Mouse (Mus musculus): ENCODE measurements around the gene Rdh7. TPM values are rescaled to one million over a fixed set of nuclear protein-coding genes. Genes with fewer than 3 reads are reported as not detected.

Gene Rdh7
- polyA plus RNA-seq, 1 experiment from 2014 or later, result not detected

DNA sequence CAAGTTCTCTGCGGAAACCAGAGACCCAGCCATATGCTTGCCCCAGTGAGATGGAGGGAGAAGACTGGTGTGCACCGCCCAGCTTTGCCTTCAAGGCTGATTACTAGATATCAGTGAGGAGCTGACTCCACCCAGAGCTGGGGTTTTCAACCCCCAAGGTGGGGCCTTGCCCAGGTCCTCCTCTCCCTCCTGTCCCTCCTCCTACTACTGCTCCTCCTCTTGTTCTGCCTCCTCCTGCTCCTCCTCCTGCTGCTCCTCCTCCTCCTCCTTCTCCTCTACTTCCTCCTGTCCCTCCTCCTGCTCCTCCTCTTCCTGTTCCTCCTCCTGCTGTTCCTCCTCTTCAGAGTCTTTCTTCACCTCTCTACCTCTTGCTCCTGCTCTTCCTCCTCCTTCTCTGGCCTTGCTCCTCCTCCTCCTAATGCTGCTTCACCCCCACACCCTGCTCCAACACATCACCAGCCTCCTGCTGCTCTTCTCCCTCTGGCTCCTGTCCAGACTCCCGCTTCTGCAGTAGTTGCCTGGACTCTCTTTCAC, 9.4 kb downstream of the Rdh7 start:
- H3K4me3 ChIP-seq (replicated peaks; ENCODE audit: low read depth, low read length), result no peak overlapping the region
- H3K9ac ChIP-seq (replicated peaks; ENCODE audit: low read length), result no peak overlapping the region
- H3K9me3 ChIP-seq (ENCODE audit: control insufficient read depth, low read length), result no peaks in the 10 kb centered on the region
- H3K27ac ChIP-seq (replicated peaks; ENCODE audit: low read depth, low read length), result no peak overlapping the region
- no peaks in the 10 kb centered on the region for H3K27me3 ChIP-seq (ENCODE audit: control insufficient read depth, insufficient read depth, low read length)
- H3K4me2 ChIP-seq (ENCODE audit: low read length), result no peak overlapping the region
- no peaks in the 10 kb centered on the region for H3K36me3 ChIP-seq (ENCODE audit: control insufficient read depth, insufficient read depth, low read length)
- no peak for DNase-seq
- 83% methylated on average over 3 of the region's 3 CpGs for WGBS
- H3K4me1 ChIP-seq (ENCODE audit: control insufficient read depth, insufficient read depth, low read length), result no peaks in the 10 kb centered on the region
- no peak for ATAC-seq (ENCODE audit: low FRiP score, low TSS enrichment)

DNA sequence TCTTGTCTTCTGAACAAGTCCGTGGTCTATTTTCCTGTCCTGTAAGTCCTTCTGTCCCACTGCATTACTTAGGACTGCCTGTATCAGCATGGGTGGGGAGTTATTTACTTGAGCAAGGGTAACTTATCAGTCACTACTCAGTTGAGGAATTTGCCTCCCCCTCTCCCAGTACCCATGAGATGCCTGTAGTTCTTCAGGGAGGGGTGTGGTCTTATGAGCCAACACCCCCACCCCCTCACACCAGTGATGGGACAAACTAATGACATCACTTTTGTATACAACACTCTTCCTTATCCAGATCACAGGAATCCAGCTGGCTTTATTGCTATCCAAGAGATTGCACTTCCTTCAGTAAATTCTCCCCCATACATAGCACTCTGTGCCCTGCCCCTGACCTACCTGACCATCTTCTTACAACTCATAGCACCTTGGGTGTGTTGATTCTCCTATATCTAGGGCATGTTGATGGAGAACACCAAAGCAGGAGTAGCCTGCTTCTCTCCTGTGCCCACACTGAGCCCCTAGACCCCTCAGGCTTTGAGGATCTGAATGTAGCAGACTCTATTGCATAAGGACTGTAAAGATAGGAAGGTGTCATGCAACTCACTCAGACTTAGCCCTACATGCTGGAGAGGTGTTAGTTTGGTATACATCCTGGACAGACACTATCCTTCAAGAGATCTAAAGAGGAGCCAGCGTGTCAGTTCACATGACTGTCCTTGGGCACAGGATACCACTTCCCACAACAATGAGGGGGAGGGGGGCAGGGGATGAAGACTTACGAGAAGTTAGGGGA, 10.2 kb downstream of the Rdh7 start:
- DNase-seq (no peak), ATAC-seq (ENCODE audit: low FRiP score, low TSS enrichment) (no peak)
- Histone ChIP-seq H3K9me3 (ENCODE audit: control insufficient read depth, low read length) (no peaks in the 10 kb centered on the region), H3K27ac (replicated peaks; ENCODE audit: low read depth, low read length) (no peak overlapping the region), H3K4me1 (ENCODE audit: control insufficient read depth, insufficient read depth, low read length) (no peaks in the 10 kb centered on the region), H3K9ac (replicated peaks; ENCODE audit: low read length) (no peak overlapping the region), H3K27me3 (ENCODE audit: control insufficient read depth, insufficient read depth, low read length) (no peaks in the 10 kb centered on the region), H3K36me3 (ENCODE audit: control insufficient read depth, insufficient read depth, low read length) (no peaks in the 10 kb centered on the region), H3K4me3 (replicated peaks; ENCODE audit: low read depth, low read length) (no peak overlapping the region), H3K4me2 (ENCODE audit: low read length) (no peak overlapping the region)
- WGBS, result 86% methylated on average over 3 of the region's 3 CpGs

DNA sequence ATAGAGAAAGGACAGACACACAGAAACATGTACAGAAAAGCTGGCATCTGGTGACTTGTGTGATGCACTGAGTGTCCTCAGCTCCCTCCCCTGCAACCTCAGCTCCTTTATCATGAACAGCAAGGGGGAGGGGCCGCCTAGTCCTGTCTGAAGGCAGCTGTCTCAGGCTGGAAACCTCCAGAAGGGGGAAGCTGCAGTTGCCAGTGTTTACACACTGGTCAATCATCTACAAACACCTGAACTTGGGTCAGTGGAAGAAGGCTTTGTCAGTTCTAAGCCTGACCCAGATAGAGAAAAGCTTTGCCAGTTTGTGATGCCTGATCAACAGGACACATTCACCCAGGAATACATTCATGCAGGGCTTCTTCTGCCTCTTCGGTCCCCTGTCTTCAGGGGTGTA, 10.9 kb downstream of the Rdh7 start:
- WGBS, result 63% methylated on average over 2 of the region's 2 CpGs
- Histone ChIP-seq H3K4me3 (replicated peaks; ENCODE audit: low read depth, low read length) (no peak overlapping the region), H3K36me3 (ENCODE audit: control insufficient read depth, insufficient read depth, low read length) (no peaks in the 10 kb centered on the region), H3K4me1 (ENCODE audit: control insufficient read depth, insufficient read depth, low read length) (no peaks in the 10 kb centered on the region), H3K4me2 (ENCODE audit: low read length) (no peak overlapping the region), H3K9me3 (ENCODE audit: control insufficient read depth, low read length) (no peaks in the 10 kb centered on the region), H3K27me3 (ENCODE audit: control insufficient read depth, insufficient read depth, low read length) (no peaks in the 10 kb centered on the region), H3K27ac (replicated peaks; ENCODE audit: low read depth, low read length) (no peak overlapping the region), H3K9ac (replicated peaks; ENCODE audit: low read length) (no peak overlapping the region)
- DNase-seq, result no peak
- ATAC-seq (ENCODE audit: low FRiP score, low TSS enrichment), result no peak

DNA sequence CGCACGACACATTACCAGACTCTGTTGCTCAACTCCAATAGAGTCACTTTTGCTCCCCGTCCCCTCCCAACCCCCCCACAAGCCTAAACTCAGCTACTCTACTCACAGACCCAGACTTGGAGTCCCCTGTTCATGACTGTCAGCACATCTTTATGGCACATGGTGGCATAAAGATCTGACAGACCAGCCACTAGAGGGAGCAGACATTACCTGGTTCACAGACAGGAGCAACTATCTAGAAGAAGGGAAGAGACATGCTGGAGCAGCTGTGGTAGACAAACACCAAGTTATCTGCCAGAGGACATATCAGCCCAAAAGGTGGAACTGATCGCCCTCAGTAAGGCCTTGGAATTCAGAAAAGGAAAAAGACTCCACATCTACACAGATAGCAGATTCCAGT, 16.1 kb downstream of the Rdh7 start:
- Histone ChIP-seq H3K9me3 (ENCODE audit: control insufficient read depth, low read length) (no peaks in the 10 kb centered on the region), H3K4me2 (ENCODE audit: low read length) (no peak overlapping the region), H3K9ac (replicated peaks; ENCODE audit: low read length) (no peak overlapping the region), H3K27ac (replicated peaks; ENCODE audit: low read depth, low read length) (no peak overlapping the region), H3K36me3 (ENCODE audit: control insufficient read depth, insufficient read depth, low read length) (no peaks in the 10 kb centered on the region), H3K4me1 (ENCODE audit: control insufficient read depth, insufficient read depth, low read length) (no peaks in the 10 kb centered on the region), H3K27me3 (ENCODE audit: control insufficient read depth, insufficient read depth, low read length) (no peaks in the 10 kb centered on the region), H3K4me3 (replicated peaks; ENCODE audit: low read depth, low read length) (no peak overlapping the region)
- ATAC-seq (ENCODE audit: low FRiP score, low TSS enrichment) (no peak), DNase-seq (peak; percentile 8)
- WGBS, result 73% methylated on average over 4 of the region's 4 CpGs

DNA sequence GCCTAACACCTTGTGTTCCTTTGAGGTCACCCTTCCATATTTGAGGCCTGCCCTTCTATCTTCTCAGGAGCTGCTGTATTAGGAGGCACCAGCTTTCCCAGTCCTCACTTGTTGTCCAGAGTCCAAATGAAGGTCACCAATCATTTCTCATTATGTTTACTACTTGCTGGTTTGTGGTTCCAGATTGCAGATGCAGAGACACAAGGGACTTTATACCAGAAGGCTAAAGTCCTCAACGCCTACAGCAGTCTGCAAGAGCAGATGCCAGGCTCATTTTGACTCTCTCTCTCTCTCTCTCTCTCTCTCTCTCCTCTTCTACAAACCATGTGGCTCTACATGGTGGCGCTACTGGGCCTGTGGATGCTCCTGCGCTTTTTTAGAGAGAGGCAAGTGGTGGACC, 22.4 kb downstream of the Rdh7 start, which contains the start of gene Rdh16f2:
Gene Rdh16f2, plus strand, starts transcription at position 243 of the 400 bp plus-strand sequence.
- Histone ChIP-seq H3K4me2 (ENCODE audit: low read length) (no peak within 1 kb of the TSS), H3K27ac (replicated peaks; ENCODE audit: low read depth, low read length) (no peak within 1 kb of the TSS), H3K9ac (replicated peaks; ENCODE audit: low read length) (no peak within 1 kb of the TSS), H3K27me3 (ENCODE audit: control insufficient read depth, insufficient read depth, low read length) (no peaks in the 10 kb centered on the region), H3K9me3 (ENCODE audit: control insufficient read depth, low read length) (no peaks in the 10 kb centered on the region), H3K36me3 (ENCODE audit: control insufficient read depth, insufficient read depth, low read length) (no peaks in the 10 kb centered on the region), H3K4me3 (replicated peaks; ENCODE audit: low read depth, low read length) (no peak within 1 kb of the TSS), H3K4me1 (ENCODE audit: control insufficient read depth, insufficient read depth, low read length) (no peaks in the 10 kb centered on the region)
- no peak for ATAC-seq (ENCODE audit: low FRiP score, low TSS enrichment)
- 80% methylated on average over 3 of the region's 3 CpGs for WGBS
- no peak for DNase-seq

DNA sequence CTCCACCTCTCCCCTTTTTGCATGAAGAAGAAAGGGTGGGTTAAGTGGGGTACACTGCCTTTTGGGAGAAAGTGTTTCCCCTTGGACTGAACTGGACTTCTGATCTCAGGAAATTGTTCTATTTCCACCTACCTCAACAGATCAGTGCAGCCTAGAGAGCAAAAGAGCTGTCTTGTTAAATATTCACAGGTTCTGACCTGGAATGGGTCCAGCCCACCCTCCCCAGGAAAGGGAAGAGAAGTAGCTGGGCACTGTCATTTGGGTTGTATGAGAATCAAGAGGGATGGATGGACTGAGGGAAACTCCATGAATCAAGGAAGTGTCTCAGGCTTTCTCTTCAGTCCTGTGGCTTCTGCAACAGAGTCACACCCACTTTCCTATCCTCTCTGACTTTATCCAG, 23.7 kb downstream of the Rdh7 start:
- H3K36me3 ChIP-seq (ENCODE audit: control insufficient read depth, insufficient read depth, low read length), result no peaks in the 10 kb centered on the region
- no peaks in the 10 kb centered on the region for H3K4me1 ChIP-seq (ENCODE audit: control insufficient read depth, insufficient read depth, low read length)
- no peak overlapping the region for H3K4me2 ChIP-seq (ENCODE audit: low read length)
- H3K9me3 ChIP-seq (ENCODE audit: control insufficient read depth, low read length), result no peaks in the 10 kb centered on the region
- ATAC-seq (ENCODE audit: low FRiP score, low TSS enrichment), result no peak
- H3K27ac ChIP-seq (replicated peaks; ENCODE audit: low read depth, low read length), result no peak overlapping the region
- H3K27me3 ChIP-seq (ENCODE audit: control insufficient read depth, insufficient read depth, low read length), result no peaks in the 10 kb centered on the region
- no peak overlapping the region for H3K4me3 ChIP-seq (replicated peaks; ENCODE audit: low read depth, low read length)
- H3K9ac ChIP-seq (replicated peaks; ENCODE audit: low read length), result no peak overlapping the region
- DNase-seq, result no peak

DNA sequence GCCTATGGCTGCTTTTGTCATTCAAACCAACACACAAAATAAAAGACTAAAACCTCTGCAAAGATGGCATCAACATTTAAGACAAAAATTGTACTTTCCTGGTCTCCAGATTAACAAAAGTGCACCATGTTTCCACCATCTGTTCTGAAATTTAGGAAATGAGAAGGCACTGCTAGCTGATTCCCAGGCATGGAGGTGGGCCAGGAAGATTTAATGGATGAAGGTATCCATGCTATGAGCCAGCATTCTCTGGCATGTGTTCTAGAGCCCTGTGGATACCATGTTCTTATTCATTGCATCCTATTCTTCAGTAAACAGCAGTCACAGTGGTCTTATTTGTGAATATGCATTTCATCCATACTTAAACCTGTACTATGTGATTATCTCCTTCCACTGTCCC, 32.2 kb downstream of the Rdh7 start:
- no peaks in the 10 kb centered on the region for H3K36me3 ChIP-seq (ENCODE audit: control insufficient read depth, insufficient read depth, low read length)
- no peak for DNase-seq
- no peaks in the 10 kb centered on the region for H3K4me1 ChIP-seq (ENCODE audit: control insufficient read depth, insufficient read depth, low read length)
- no peak for ATAC-seq (ENCODE audit: low FRiP score, low TSS enrichment)
- no peak overlapping the region for H3K27ac ChIP-seq (replicated peaks; ENCODE audit: low read depth, low read length)
- no peak overlapping the region for H3K4me3 ChIP-seq (replicated peaks; ENCODE audit: low read depth, low read length)
- no peaks in the 10 kb centered on the region for H3K27me3 ChIP-seq (ENCODE audit: control insufficient read depth, insufficient read depth, low read length)
- H3K9ac ChIP-seq (replicated peaks; ENCODE audit: low read length), result no peak overlapping the region
- no peaks in the 10 kb centered on the region for H3K9me3 ChIP-seq (ENCODE audit: control insufficient read depth, low read length)
- H3K4me2 ChIP-seq (ENCODE audit: low read length), result no peak overlapping the region

DNA sequence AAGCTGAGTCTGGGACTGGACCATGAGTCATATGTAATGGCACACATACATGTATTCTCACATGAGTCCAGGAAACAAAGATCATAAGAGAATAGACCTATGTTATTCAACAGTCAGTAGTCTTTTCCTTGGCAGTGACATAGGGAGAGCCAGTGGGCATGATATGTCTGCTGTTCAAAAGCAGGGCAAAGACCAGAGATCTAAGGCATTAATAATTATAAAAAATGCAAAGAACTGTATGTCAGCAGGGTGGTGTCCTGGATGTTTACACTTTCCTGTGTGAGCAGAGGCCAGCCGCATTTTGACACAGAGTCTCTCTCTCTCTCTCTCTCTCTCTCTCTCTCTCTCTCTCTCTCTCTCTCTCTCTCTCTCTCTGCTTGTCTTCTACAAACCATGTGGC, 39.0 kb downstream of the Rdh7 start, which contains the start of gene Rdh19:
Gene Rdh19, plus strand, starts transcription at position 301 of the 400 bp plus-strand sequence.
- Histone ChIP-seq H3K4me3 (replicated peaks; ENCODE audit: low read depth, low read length) (no peak within 1 kb of the TSS), H3K27me3 (ENCODE audit: control insufficient read depth, insufficient read depth, low read length) (no peaks in the 10 kb centered on the region), H3K36me3 (ENCODE audit: control insufficient read depth, insufficient read depth, low read length) (no peaks in the 10 kb centered on the region), H3K9me3 (ENCODE audit: control insufficient read depth, low read length) (no peaks in the 10 kb centered on the region), H3K4me1 (ENCODE audit: control insufficient read depth, insufficient read depth, low read length) (no peaks in the 10 kb centered on the region), H3K27ac (replicated peaks; ENCODE audit: low read depth, low read length) (no peak within 1 kb of the TSS), H3K4me2 (ENCODE audit: low read length) (no peak within 1 kb of the TSS), H3K9ac (replicated peaks; ENCODE audit: low read length) (no peak within 1 kb of the TSS)
- no peak for DNase-seq
- 93% methylated on average over 1 of the region's 1 CpGs for WGBS
- no peak for ATAC-seq (ENCODE audit: low FRiP score, low TSS enrichment)

DNA sequence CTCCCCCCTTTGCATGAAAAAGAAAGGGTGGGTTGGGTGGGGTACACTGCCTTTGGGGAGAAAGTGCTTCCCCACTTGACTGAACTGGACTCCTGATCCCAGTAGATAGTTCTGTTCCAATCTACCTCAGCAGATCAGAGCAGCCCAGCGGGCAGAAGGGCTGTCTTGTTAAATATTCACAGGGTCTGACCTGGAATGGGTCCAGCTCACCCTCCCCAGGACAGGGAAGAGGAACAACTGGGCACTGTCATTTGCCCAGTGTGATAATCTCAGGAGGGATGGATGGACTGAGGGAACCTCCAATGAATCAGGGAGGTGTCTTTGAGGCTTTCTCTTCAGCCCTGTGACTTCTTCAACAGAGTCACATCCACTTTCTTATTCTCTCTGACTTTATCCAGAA, 40.5 kb downstream of the Rdh7 start:
- Histone ChIP-seq H3K4me1 (ENCODE audit: control insufficient read depth, insufficient read depth, low read length) (no peaks in the 10 kb centered on the region), H3K9me3 (ENCODE audit: control insufficient read depth, low read length) (no peaks in the 10 kb centered on the region), H3K27ac (replicated peaks; ENCODE audit: low read depth, low read length) (no peak overlapping the region), H3K36me3 (ENCODE audit: control insufficient read depth, insufficient read depth, low read length) (no peaks in the 10 kb centered on the region), H3K9ac (replicated peaks; ENCODE audit: low read length) (no peak overlapping the region), H3K4me2 (ENCODE audit: low read length) (no peak overlapping the region), H3K4me3 (replicated peaks; ENCODE audit: low read depth, low read length) (no peak overlapping the region), H3K27me3 (ENCODE audit: control insufficient read depth, insufficient read depth, low read length) (no peaks in the 10 kb centered on the region)
- DNase-seq, result no peak
- no peak for ATAC-seq (ENCODE audit: low FRiP score, low TSS enrichment)
- WGBS, result 83% methylated on average over 1 of the region's 1 CpGs

All from midbrain, embryonic 14.5 days (tissue).